Mouse (Mus musculus): ENCODE measurements around the gene Bscl2.

GRCm38 (mm10) chr19:8886916-8887584 lies 49.8 kb downstream of the Bscl2 start:
- TF ChIP-seq CTCF (IDR thresholded peaks at IDR 0.05; ENCODE audit: borderline replicate concordance, extremely low read depth, insufficient read depth, insufficient read length) (no peak), POLR2A (IDR thresholded peaks at IDR 0.05; ENCODE audit: borderline replicate concordance, extremely low read depth, insufficient read depth, insufficient read length, poor library complexity, severe bottlenecking) (no peak)

Data from brain, embryonic 14.5 days (tissue).